Mouse (Mus musculus): ENCODE data around the gene Gm17334.

The Gm17334 gene

GRCm38 (mm10) chr11:53737573-53737946, 35.4 kb downstream of the Gm17334 start:
- peak; percentile 82 for DNase-seq

- peak; percentile 91 for DNase-seq
These were observed 36.0 kb downstream of the Gm17334 start for GRCm38 (mm10) chr11:53736771-53737572.

GRCm38 (mm10) chr11:53735682-53736245, 37.2 kb downstream of the Gm17334 start:
- peak; percentile 75 for DNase-seq

- DNase-seq: no peak
These were observed 37.9 kb downstream of the Gm17334 start for GRCm38 (mm10) chr11:53734970-53735681.

GRCm38 (mm10) chr11:53734431-53734830, 38.6 kb downstream of the Gm17334 start:
- no peak for DNase-seq

GRCm38 (mm10) chr11:53733824-53734223, 39.2 kb downstream of the Gm17334 start:
- DNase-seq: no peak

GRCm38 (mm10) chr11:53732244-53732643, 40.7 kb downstream of the Gm17334 start:
- no peak for DNase-seq

GRCm38 (mm10) chr11:53731457-53731856, 41.5 kb downstream of the Gm17334 start:
- DNase-seq: no peak
